Mouse (Mus musculus): ENCODE results near the gene Brdt. TPM values are rescaled to one million over a fixed set of nuclear protein-coding genes. Genes with fewer than 3 reads are reported as not detected.
A peak's percentile ranks its signal among the peaks of the same experiment; 100 is the strongest.

Brdt gene
- polyA plus RNA-seq, 1 experiment = 103 TPM

DNA sequence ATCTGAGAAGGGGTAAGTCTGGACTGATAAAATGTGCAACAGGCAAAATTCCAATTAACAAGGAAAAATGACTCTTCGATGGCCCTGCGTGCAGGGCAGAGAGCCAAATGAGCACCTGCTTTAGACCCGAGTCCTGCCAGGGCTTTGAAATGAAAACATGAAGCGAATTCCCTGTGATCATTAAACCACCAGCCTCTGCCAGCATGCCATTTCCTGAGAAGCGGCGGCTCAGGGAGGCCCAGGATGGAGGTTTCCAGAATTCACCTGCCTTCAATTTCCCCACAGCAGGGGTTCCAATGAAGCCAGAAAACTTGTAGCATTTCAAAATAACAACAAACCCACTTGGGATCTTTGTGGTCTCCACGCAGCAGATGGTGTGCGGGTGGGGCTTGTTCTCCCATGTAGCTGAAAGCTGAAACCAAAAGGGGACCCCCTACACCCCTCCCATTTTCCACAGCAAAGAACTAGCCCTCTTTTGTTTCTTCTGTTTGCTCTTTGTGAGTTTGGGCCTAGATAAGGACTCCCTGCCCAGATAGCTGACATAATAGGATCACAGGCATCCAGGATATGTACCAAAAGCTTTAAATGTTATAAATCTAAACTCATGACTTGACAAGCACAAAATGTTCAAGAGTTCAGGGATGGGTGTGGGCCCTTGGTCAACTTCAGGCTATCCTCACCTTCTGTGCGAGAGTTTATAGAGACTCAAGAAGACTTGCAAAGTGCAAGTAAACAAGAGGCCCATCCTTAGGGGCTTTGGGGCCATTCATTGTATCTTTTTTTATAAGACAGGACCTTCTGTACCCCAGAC is 34.2 kb upstream of the Brdt start:
- no peaks in the 10 kb centered on the region for H3K36me3 ChIP-seq (ENCODE audit: control insufficient read depth, insufficient read depth, low read length)
- no peaks in the 10 kb centered on the region for H3K27me3 ChIP-seq (ENCODE audit: control insufficient read depth, insufficient read depth, low read length)
- no peak overlapping the region for H3K27ac ChIP-seq (ENCODE audit: control insufficient read depth, insufficient read depth, low read depth, low read length)
- H3K4me1 ChIP-seq (ENCODE audit: control insufficient read depth, insufficient read depth, low read length) = no peaks in the 10 kb centered on the region; the same call in 1 of the 2 replicates
- no peak for TF ChIP-seq POLR2A (IDR thresholded peaks at IDR 0.05; ENCODE audit: control insufficient read depth, low read depth, low read length)
- TF ChIP-seq CTCF (IDR thresholded peaks at IDR 0.05; ENCODE audit: control insufficient read depth, insufficient read depth, insufficient replicate concordance, low read depth, low read length) = no peak
- no peak overlapping the region for H3K4me3 ChIP-seq (ENCODE audit: control insufficient read depth, low read depth, low read length)

DNA sequence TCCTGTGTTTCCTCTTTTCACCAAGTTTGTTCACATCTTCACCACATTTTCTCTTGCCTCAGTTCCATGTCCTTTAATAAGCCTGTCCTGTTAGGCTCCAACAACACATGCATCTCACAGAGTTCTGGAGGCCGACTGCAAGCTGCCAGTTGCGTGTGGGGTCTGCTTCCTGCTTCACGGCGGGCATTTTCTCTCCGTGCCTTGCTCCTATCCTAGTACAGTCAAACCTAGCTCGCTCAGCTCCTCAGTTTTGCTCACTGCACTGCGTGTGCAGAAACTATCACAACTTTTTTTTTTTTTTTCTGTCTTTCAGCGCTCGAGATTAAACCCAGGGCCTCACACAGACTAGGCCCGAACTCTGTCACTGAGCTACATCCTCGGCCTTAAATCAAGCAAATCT is 32.1 kb upstream of the Brdt start:
- no peaks in the 10 kb centered on the region for H3K36me3 ChIP-seq (ENCODE audit: control insufficient read depth, insufficient read depth, low read length)
- peaks cover 5% of the 10 kb centered on the region for H3K4me1 ChIP-seq (ENCODE audit: control insufficient read depth, insufficient read depth, low read length)
- no peak overlapping the region for H3K27ac ChIP-seq (ENCODE audit: control insufficient read depth, insufficient read depth, low read depth, low read length)
- TF ChIP-seq POLR2A (IDR thresholded peaks at IDR 0.05; ENCODE audit: control insufficient read depth, low read depth, low read length) = no peak
- TF ChIP-seq CTCF (IDR thresholded peaks at IDR 0.05; ENCODE audit: control insufficient read depth, insufficient read depth, insufficient replicate concordance, low read depth, low read length) = no peak
- H3K27me3 ChIP-seq (ENCODE audit: control insufficient read depth, insufficient read depth, low read length) = no peaks in the 10 kb centered on the region
- H3K4me3 ChIP-seq (ENCODE audit: control insufficient read depth, low read depth, low read length) = no peak overlapping the region

DNA sequence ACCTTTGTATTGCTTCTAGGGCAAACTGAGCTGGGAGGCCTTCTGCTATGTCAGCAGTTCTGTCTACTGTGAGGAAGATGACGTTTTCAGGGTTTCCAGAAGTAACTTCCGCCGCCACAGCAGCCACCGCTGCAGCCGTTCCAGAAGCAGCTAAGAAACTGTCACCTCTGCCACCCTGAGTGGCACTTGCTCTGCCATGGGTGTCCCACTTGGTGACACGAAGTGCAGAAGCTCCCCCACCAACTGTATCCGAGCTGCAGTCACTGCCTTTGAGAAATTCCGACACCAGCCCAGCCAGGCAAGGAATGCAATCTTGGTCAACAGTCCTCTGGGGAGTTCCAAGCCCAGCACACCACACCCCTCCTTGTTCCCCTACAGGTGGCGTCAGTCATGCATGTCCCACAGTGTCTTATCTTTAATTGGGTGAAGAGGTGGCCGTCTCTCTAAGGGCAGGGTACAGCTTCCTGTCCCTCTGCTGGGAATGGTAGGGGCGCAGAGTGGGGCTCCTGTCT is 27.6 kb upstream of the Brdt start:
- no peak overlapping the region for H3K27ac ChIP-seq (ENCODE audit: control insufficient read depth, insufficient read depth, low read depth, low read length)
- TF ChIP-seq POLR2A (IDR thresholded peaks at IDR 0.05; ENCODE audit: control insufficient read depth, low read depth, low read length) = no peak
- TF ChIP-seq CTCF (IDR thresholded peaks at IDR 0.05; ENCODE audit: control insufficient read depth, insufficient read depth, insufficient replicate concordance, low read depth, low read length) = no peak
- peak overlapping the region; percentile 14; the same call in 1 of the 2 replicates for H3K4me3 ChIP-seq (ENCODE audit: control insufficient read depth, low read depth, low read length)

DNA sequence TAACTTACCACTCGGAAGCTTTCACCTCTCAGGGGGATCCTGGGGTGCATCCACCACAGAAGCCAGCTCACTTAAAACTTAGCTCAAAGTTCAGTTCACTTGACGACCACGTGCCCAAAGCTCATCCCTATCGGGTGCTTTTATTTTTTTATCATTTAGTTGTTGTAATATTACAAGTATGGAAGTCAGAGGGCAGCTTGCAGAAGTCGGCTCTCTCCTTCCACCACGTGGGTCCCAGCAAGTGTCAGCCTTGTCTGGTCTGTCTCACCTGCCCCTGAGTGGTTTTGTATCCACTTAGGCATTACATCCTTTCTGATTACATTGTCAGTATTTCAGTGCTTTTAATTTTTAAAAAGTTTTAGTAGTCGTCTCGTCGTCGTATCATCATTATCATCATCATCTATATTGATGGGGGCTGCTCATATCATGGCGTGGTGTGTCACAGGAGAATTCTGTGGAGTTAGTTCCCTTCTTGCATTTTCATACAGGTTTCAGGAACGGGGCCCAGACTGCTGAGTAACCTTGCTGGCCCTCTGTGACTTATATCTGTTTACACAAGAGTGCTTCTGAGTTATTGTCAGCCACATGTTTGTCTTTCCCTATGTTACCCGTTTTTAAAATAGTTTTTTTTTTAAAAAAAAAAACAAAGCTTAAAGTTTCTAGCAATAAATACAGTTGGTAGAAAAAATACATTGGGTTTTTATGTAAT is 26.7 kb upstream of the Brdt start:
- no peaks in the 10 kb centered on the region for H3K36me3 ChIP-seq (ENCODE audit: control insufficient read depth, insufficient read depth, low read length)
- H3K27ac ChIP-seq (ENCODE audit: control insufficient read depth, insufficient read depth, low read depth, low read length) = no peak overlapping the region
- no peak overlapping the region for H3K4me3 ChIP-seq (ENCODE audit: control insufficient read depth, low read depth, low read length)
- H3K4me1 ChIP-seq (ENCODE audit: control insufficient read depth, insufficient read depth, low read length) = peaks cover 5% of the 10 kb centered on the region
- no peaks in the 10 kb centered on the region for H3K27me3 ChIP-seq (ENCODE audit: control insufficient read depth, insufficient read depth, low read length)
- no peak for TF ChIP-seq POLR2A (IDR thresholded peaks at IDR 0.05; ENCODE audit: control insufficient read depth, low read depth, low read length)
- no peak for TF ChIP-seq CTCF (IDR thresholded peaks at IDR 0.05; ENCODE audit: control insufficient read depth, insufficient read depth, insufficient replicate concordance, low read depth, low read length)

More for the DNA sequence above, 27.6 kb upstream of the Brdt start:
- Histone ChIP-seq H3K4me1 (ENCODE audit: control insufficient read depth, insufficient read depth, low read length) (peaks cover 5% of the 10 kb centered on the region), H3K36me3 (ENCODE audit: control insufficient read depth, insufficient read depth, low read length) (no peaks in the 10 kb centered on the region), H3K27me3 (ENCODE audit: control insufficient read depth, insufficient read depth, low read length) (no peaks in the 10 kb centered on the region)

DNA sequence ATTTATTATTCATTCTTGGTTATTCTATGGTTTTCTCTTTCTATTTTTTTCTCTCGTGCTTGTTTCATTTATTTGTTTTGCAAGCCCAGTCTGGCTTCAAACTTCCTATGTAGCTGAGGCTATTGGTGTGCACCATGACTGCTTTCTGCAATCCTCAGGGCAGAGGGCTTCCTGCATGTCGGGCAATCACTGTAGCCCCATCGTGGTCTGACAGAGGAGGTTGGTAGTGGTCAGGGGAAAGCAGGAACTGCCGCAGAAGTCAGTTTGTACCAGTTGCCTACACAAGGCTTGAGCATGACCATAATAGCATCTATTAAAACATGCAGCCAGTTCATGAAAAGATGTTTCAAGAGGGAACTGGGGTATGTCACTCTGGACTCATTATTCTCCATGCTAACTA is 23.5 kb upstream of the Brdt start:
- Histone ChIP-seq H3K4me1 (ENCODE audit: control insufficient read depth, insufficient read depth, low read length) (peaks cover 5% of the 10 kb centered on the region), H3K27me3 (ENCODE audit: control insufficient read depth, insufficient read depth, low read length) (no peaks in the 10 kb centered on the region), H3K4me3 (ENCODE audit: control insufficient read depth, low read depth, low read length) (no peak overlapping the region), H3K27ac (ENCODE audit: control insufficient read depth, insufficient read depth, low read depth, low read length) (no peak overlapping the region), H3K36me3 (ENCODE audit: control insufficient read depth, insufficient read depth, low read length) (no peaks in the 10 kb centered on the region)
- TF ChIP-seq POLR2A (IDR thresholded peaks at IDR 0.05; ENCODE audit: control insufficient read depth, low read depth, low read length) = no peak
- no peak for TF ChIP-seq CTCF (IDR thresholded peaks at IDR 0.05; ENCODE audit: control insufficient read depth, insufficient read depth, insufficient replicate concordance, low read depth, low read length)

DNA sequence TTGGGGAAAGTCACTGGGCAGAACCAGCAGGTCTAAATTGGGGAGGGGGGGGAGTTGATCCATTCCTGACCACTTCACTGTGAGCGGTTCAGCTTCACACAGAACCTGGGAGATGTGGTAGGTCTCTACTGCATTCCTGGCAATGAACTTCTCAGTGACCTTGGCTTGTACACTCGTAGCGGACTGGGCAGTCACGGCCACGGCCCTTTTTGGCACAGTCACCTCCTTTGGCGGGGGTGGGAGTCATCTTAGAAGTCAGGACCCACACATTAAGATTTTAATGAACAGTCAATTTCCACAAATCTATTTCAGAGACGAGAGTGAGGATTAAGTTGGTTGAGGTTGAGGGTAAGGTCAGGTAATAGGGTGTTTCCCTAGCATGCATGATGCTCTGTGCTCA is 13.8 kb upstream of the Brdt start:
- TF ChIP-seq POLR2A (IDR thresholded peaks at IDR 0.05; ENCODE audit: control insufficient read depth, low read depth, low read length) = no peak
- TF ChIP-seq CTCF (IDR thresholded peaks at IDR 0.05; ENCODE audit: control insufficient read depth, insufficient read depth, insufficient replicate concordance, low read depth, low read length) = no peak
- Histone ChIP-seq H3K36me3 (ENCODE audit: control insufficient read depth, insufficient read depth, low read length) (no peaks in the 10 kb centered on the region), H3K27me3 (ENCODE audit: control insufficient read depth, insufficient read depth, low read length) (no peaks in the 10 kb centered on the region), H3K4me3 (ENCODE audit: control insufficient read depth, low read depth, low read length) (no peak overlapping the region), H3K4me1 (ENCODE audit: control insufficient read depth, insufficient read depth, low read length) (no peaks in the 10 kb centered on the region), H3K27ac (ENCODE audit: control insufficient read depth, insufficient read depth, low read depth, low read length) (no peak overlapping the region)

DNA sequence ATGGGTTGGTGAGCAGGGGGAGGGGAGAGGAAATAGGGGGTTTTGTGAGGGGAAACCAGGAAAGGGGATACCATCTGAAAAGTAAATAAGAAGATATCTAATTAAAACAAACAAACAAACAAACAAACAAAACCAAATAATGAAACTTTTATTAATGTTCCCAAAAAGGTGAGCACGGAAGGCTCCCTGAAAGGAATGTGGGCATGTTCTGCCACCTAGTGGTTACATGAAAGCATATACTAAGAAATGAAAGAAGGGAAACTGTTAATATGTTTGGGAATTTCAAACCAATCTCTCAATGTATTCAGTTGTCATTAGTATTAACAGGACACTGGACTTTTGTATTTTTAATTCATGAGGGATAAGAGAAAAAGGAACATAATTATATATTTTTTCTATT is 10.3 kb upstream of the Brdt start:
- TF ChIP-seq POLR2A (IDR thresholded peaks at IDR 0.05; ENCODE audit: control insufficient read depth, low read depth, low read length) (no peak), CTCF (IDR thresholded peaks at IDR 0.05; ENCODE audit: control insufficient read depth, insufficient read depth, insufficient replicate concordance, low read depth, low read length) (no peak)
- Histone ChIP-seq H3K4me3 (ENCODE audit: control insufficient read depth, low read depth, low read length) (no peak overlapping the region), H3K36me3 (ENCODE audit: control insufficient read depth, insufficient read depth, low read length) (no peaks in the 10 kb centered on the region), H3K27me3 (ENCODE audit: control insufficient read depth, insufficient read depth, low read length) (no peaks in the 10 kb centered on the region), H3K4me1 (ENCODE audit: control insufficient read depth, insufficient read depth, low read length) (no peaks in the 10 kb centered on the region), H3K27ac (ENCODE audit: control insufficient read depth, insufficient read depth, low read depth, low read length) (no peak overlapping the region)

Measured in testis, adult 2 months (tissue).